ENCODE assay signal across 8 mouse cellular contexts in the genomic region with DNA sequence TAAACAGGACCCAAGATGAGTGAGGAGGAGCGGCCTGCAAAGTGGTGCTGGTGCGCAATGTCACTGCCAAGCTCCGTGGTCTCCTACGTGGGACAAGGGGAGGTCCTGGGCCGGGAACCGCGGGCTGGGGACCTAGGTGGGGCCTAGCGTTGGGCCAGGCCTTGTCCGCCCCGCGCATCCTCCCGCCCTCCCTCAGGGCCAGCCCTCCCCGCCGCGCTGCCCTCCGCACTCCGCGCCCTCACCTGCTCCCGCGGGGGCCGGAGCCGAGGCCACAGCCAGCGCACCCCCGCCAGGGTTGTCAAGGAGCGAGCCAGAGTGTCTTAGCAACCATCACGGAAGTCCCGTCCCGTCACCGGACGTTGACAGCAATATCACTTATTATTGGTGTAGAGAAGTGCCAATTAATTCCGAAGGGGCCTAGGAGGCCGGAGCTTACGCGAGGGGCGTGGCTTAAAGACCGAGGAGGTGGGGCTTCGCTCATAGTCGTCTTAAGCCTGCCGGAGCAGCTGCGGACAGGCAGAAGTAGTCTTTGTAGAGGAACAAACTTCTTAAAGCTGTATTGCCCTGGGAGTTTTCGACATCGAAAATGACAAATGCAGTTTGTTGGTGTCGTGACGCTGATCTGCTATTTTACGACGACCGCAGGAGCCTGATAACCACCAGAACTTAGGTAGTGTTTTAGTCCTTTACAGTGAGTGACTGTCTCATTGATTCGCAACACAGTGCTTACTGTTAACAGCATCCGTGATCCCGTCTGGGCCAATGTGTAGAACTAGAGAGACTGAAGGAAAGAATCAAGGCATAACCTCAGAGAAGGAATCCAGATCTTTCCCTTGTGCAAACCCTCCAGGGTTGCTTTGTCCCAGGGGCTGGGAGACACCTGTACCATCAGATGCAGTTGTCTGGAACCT. TPM values are rescaled to one million over a fixed set of nuclear protein-coding genes. Genes with fewer than 3 reads are reported as not detected.
A peak's percentile ranks its signal among the peaks of the same experiment; 100 is the strongest.
DNase-seq lines count a peak whose midpoint lies in the region; ATAC-seq and TF ChIP-seq lines count a peak whose summit lies in the region.

No protein-coding gene starts in this region.

- DNase-seq in heart, postnatal 10 days, result peak; percentile 99
- peak; percentile 94 for DNase-seq in large intestine, adult 2 months (ENCODE audit: low read depth, low spot score)
- peak; percentile 93 for DNase-seq in liver, postnatal 0 days
- DNase-seq in testis, postnatal 10 days (ENCODE audit: low spot score), result peak; percentile 97

- under 1% methylated on average over 46 of the region's 50 CpGs for WGBS in forebrain, embryonic 13.5 days
- WGBS in large intestine, adult 2 months, result under 1% methylated on average over 50 of the region's 50 CpGs
- WGBS in liver, postnatal 0 days (ENCODE audit: insufficient replicate concordance), result under 1% methylated on average over 50 of the region's 50 CpGs
- under 1% methylated on average over 49 of the region's 50 CpGs for WGBS in neural tube, embryonic 14.5 days

- no peaks in the 10 kb centered on the region for H3K9me3 ChIP-seq in ES-Bruce4 (replicated peaks; ENCODE audit: control insufficient read depth, insufficient read depth, low read length, poor library complexity, severe bottlenecking)
- H3K9me3 ChIP-seq in forebrain, embryonic 13.5 days (replicated peaks), result no peaks in the 10 kb centered on the region
- no peaks in the 10 kb centered on the region for H3K9me3 ChIP-seq in liver, postnatal 0 days (ENCODE audit: low read length)
- H3K9me3 ChIP-seq in neural tube, embryonic 14.5 days (ENCODE audit: control insufficient read depth, low read length), result no peaks in the 10 kb centered on the region

- H3K4me3 ChIP-seq in ES-Bruce4 (ENCODE audit: low read depth, low read length), result peak overlapping the region; percentile 87
- peak overlapping the region; percentile 89 for H3K4me3 ChIP-seq in forebrain, embryonic 13.5 days
- H3K4me3 ChIP-seq in liver, postnatal 0 days (ENCODE audit: low read depth, low read length), result peak overlapping the region; percentile 70
- peak overlapping the region; percentile 65 for H3K4me3 ChIP-seq in neural tube, embryonic 14.5 days (ENCODE audit: low read depth, low read length)

- intact Hi-C loops in heart, postnatal 10 days (cut with DNase I), result no loop called here

- H3K27ac ChIP-seq in ES-Bruce4 (ENCODE audit: insufficient read depth, low read length), result no peak overlapping the region
- peak overlapping the region; percentile 48 for H3K27ac ChIP-seq in forebrain, embryonic 13.5 days
- H3K27ac ChIP-seq in liver, postnatal 0 days (ENCODE audit: low read depth), result peak overlapping the region; percentile 69
- H3K27ac ChIP-seq in neural tube, embryonic 14.5 days (ENCODE audit: low read depth, low read length), result peak overlapping the region; percentile 66

- H3K9ac ChIP-seq in ES-Bruce4 (ENCODE audit: low read depth, poor library complexity, severe bottlenecking), result peak overlapping the region; percentile 34
- H3K9ac ChIP-seq in forebrain, embryonic 13.5 days, result peak overlapping the region; percentile 86
- H3K9ac ChIP-seq in liver, postnatal 0 days (replicated peaks), result peak overlapping the region; percentile 75
- peak overlapping the region; percentile 69 for H3K9ac ChIP-seq in neural tube, embryonic 14.5 days (replicated peaks; ENCODE audit: low read depth, low read length)

- H3K36me3 ChIP-seq in ES-Bruce4 (ENCODE audit: control insufficient read depth, insufficient read depth, low read length, poor library complexity, severe bottlenecking), result no peaks in the 10 kb centered on the region
- H3K36me3 ChIP-seq in forebrain, embryonic 13.5 days (ENCODE audit: poor library complexity, severe bottlenecking), result no peaks in the 10 kb centered on the region
- no peaks in the 10 kb centered on the region for H3K36me3 ChIP-seq in liver, postnatal 0 days (replicated peaks; ENCODE audit: insufficient read depth, low read length)
- H3K36me3 ChIP-seq in neural tube, embryonic 14.5 days (ENCODE audit: control insufficient read depth, insufficient read depth, low read length), result no peaks in the 10 kb centered on the region

- no peak for TF ChIP-seq CTCF in ES-Bruce4 (IDR thresholded peaks at IDR 0.05; ENCODE audit: low read depth, low read length)
- no peak for TF ChIP-seq CTCF in liver, postnatal 0 days (IDR thresholded peaks at IDR 0.05; ENCODE audit: low read depth)

- peak overlapping the region; percentile 84 for H3K4me2 ChIP-seq in forebrain, embryonic 13.5 days
- peak overlapping the region; percentile 90 for H3K4me2 ChIP-seq in liver, postnatal 0 days (ENCODE audit: low read depth, low read length)
- peak overlapping the region; percentile 65 for H3K4me2 ChIP-seq in neural tube, embryonic 14.5 days (ENCODE audit: low read depth, low read length)

- no peak for TF ChIP-seq EP300 in ES-Bruce4 (IDR thresholded peaks at IDR 0.05; ENCODE audit: insufficient read depth, low read depth, low read length)
- TF ChIP-seq EP300 in liver, postnatal 0 days (IDR thresholded peaks at IDR 0.05; ENCODE audit: low read depth), result no peak

- peak; percentile 99 for ATAC-seq in cerebellum, adult (ENCODE audit: insufficient number of reproducible peaks, low FRiP score, low TSS enrichment)
- ATAC-seq in forebrain, embryonic 13.5 days, result peak; percentile 99
- peak; percentile 99 for ATAC-seq in liver, postnatal 0 days
- peak; percentile 99 for ATAC-seq in neural tube, embryonic 14.5 days (ENCODE audit: low read depth)

- peak; percentile 47 for TF ChIP-seq POLR2A in ES-Bruce4 (IDR thresholded peaks at IDR 0.05; ENCODE audit: insufficient read depth, low read length)

- H3K27me3 ChIP-seq in ES-Bruce4 (ENCODE audit: control insufficient read depth, insufficient read depth, low read length, poor library complexity, severe bottlenecking), result no peaks in the 10 kb centered on the region
- H3K27me3 ChIP-seq in forebrain, embryonic 13.5 days, result peaks cover 4% of the 10 kb centered on the region; the same call in 1 of the 2 replicates
- H3K27me3 ChIP-seq in liver, postnatal 0 days (ENCODE audit: insufficient read depth, low read length), result no peaks in the 10 kb centered on the region
- no peaks in the 10 kb centered on the region for H3K27me3 ChIP-seq in neural tube, embryonic 14.5 days (ENCODE audit: control insufficient read depth, insufficient read depth, low read length)

- no peaks in the 10 kb centered on the region for H3K4me1 ChIP-seq in ES-Bruce4 (ENCODE audit: control insufficient read depth, insufficient read depth, low read length)
- H3K4me1 ChIP-seq in forebrain, embryonic 13.5 days, result peaks cover 46% of the 10 kb centered on the region
- H3K4me1 ChIP-seq in liver, postnatal 0 days (ENCODE audit: insufficient read depth), result peaks cover 11% of the 10 kb centered on the region
- peaks cover 17% of the 10 kb centered on the region for H3K4me1 ChIP-seq in neural tube, embryonic 14.5 days (ENCODE audit: control insufficient read depth, insufficient read depth, low read length)

RNA-seq across cellular contexts. Expression of a gene that starts 3.3 kb away (rescaled TPM):
- polyA plus RNA-seq in ES-Bruce4 (2011; ENCODE audit: insufficient read depth, insufficient read length, low read depth, missing spikeins), result 15.7 and 19.9 TPM in 2 replicates
- polyA plus RNA-seq in forebrain, embryonic 13.5 days (2015; fragmentation: Nextera tagmentation; extraction: Ambion mirVana), result 90.6 and 94.0 TPM in 2 replicates
- 10 to 100 TPM; 20.2 to 22.9 TPM for total RNA-seq in heart, postnatal 10 days (2021)
- 21.3 and 22.5 TPM in 2 replicates for polyA plus RNA-seq in large intestine, adult 2 months (2012; rRNA removed)
- 9.7 and 10.2 TPM in 2 replicates for polyA plus RNA-seq in liver, postnatal 0 days (2015; fragmentation: Nextera tagmentation; extraction: Ambion mirVana)
- polyA plus RNA-seq in neural tube, embryonic 14.5 days (2014; fragmentation: Nextera tagmentation; extraction: Ambion mirVana), result 62.2 and 62.8 TPM in 2 replicates

RNA-seq across cellular contexts. Expression of a gene that starts 30.2 kb away (rescaled TPM):
- 8.0 and 9.7 TPM in 2 replicates for polyA plus RNA-seq in ES-Bruce4 (2011; ENCODE audit: insufficient read depth, insufficient read length, low read depth, missing spikeins)
- 7.9 and 8.3 TPM in 2 replicates for polyA plus RNA-seq in forebrain, embryonic 13.5 days (2015; fragmentation: Nextera tagmentation; extraction: Ambion mirVana)
- 1 to 10 TPM; 3.8 to 4.1 TPM for total RNA-seq in heart, postnatal 10 days (2021)
- 0.71 and 1.0 TPM in 2 replicates for polyA plus RNA-seq in large intestine, adult 2 months (2012; rRNA removed)
- polyA plus RNA-seq in liver, postnatal 0 days (2015; fragmentation: Nextera tagmentation; extraction: Ambion mirVana), result 0.09 and 0.13 TPM in 2 replicates
- polyA plus RNA-seq in neural tube, embryonic 14.5 days (2014; fragmentation: Nextera tagmentation; extraction: Ambion mirVana), result 15.5 and 23.4 TPM in 2 replicates

RNA-seq across cellular contexts. Expression of a gene that starts 32.0 kb away (rescaled TPM):
- polyA plus RNA-seq in ES-Bruce4 (2011; ENCODE audit: insufficient read depth, insufficient read length, low read depth, missing spikeins), result 7.8 and 11.7 TPM in 2 replicates
- polyA plus RNA-seq in forebrain, embryonic 13.5 days (2015; fragmentation: Nextera tagmentation; extraction: Ambion mirVana), result 8.1 and 8.4 TPM in 2 replicates
- total RNA-seq in heart, postnatal 10 days (2021), result 10 to 100 TPM; 69.7 to 71.8 TPM
- 18.9 and 19.0 TPM in 2 replicates for polyA plus RNA-seq in large intestine, adult 2 months (2012; rRNA removed)
- 3.3 and 4.2 TPM in 2 replicates for polyA plus RNA-seq in liver, postnatal 0 days (2015; fragmentation: Nextera tagmentation; extraction: Ambion mirVana)
- polyA plus RNA-seq in neural tube, embryonic 14.5 days (2014; fragmentation: Nextera tagmentation; extraction: Ambion mirVana), result 7.4 and 8.5 TPM in 2 replicates

RNA-seq across cellular contexts. Expression of a gene that starts 59.7 kb away (rescaled TPM):
- 1.2 TPM in 1 of 2 replicates, not detected in the other for polyA plus RNA-seq in ES-Bruce4 (2011; ENCODE audit: insufficient read depth, insufficient read length, low read depth, missing spikeins)
- polyA plus RNA-seq in forebrain, embryonic 13.5 days (2015; fragmentation: Nextera tagmentation; extraction: Ambion mirVana), result not detected in 2 replicates
- total RNA-seq in heart, postnatal 10 days (2021), result 1 to 10 TPM in 1 of 2 experiments, under 1 TPM in 1; 0.74 to 1.8 TPM
- polyA plus RNA-seq in large intestine, adult 2 months (2012; rRNA removed), result not detected in 2 replicates
- polyA plus RNA-seq in liver, postnatal 0 days (2015; fragmentation: Nextera tagmentation; extraction: Ambion mirVana), result not detected in 2 replicates
- polyA plus RNA-seq in neural tube, embryonic 14.5 days (2014; fragmentation: Nextera tagmentation; extraction: Ambion mirVana), result 1.0 and 2.5 TPM in 2 replicates

Comparison
In these comparisons a context has a peak if more than half of its experiments do, and no peak if none do; other contexts are left out.
1. H3K9ac ChIP-seq: peak in every context shown above with its lines; median percentile 86 in forebrain, embryonic 13.5 days; 75 in liver, postnatal 0 days; 69 in neural tube, embryonic 14.5 days; 34 in ES-Bruce4.